Mouse (Mus musculus) heart, postnatal 0 days (tissue): ENCODE data around the gene Atp23.

ENCODE experiments used
- CTCF ChIP-seq: IDR thresholded peaks from 2 replicates; pipeline ENCODE4 v1.5.1; 2016; ENCODE audit warnings: antibody characterized with exemption, control low read depth, low read depth
- EP300 ChIP-seq: IDR thresholded peaks from 2 replicates; pipeline ENCODE4 v1.6.1; 2016; ENCODE audit warnings: antibody characterized with exemption, low read depth

DNA sequence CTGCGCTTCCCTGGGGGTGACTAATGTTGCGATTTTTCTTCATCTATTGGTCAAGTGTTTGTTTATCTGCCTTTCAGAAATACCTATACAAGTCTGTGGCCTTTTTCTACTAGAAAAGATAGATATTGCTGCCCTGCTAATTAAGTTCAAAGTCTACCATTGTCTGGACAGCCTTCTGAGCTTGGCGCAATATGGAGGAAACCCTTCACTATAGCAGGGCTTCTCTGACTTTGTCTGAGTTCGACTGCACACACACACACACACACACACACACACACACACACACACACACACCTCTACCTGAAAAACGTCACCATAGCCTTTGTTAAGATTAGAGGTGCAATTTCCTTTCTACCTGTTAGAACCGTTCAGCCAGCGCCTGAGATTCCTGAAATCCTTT is 72.5 kb downstream of the Atp23 start:
- TF ChIP-seq CTCF = no peak
- TF ChIP-seq EP300 = no peak
